Mouse (Mus musculus) inflammation-experienced regulatory T-cells, adult 16 weeks (primary cell): ENCODE data around the gene Ccdc66. TPM values are rescaled to one million over a fixed set of nuclear protein-coding genes. Genes with fewer than 3 reads are reported as not detected.

Experiments
- polyA plus RNA-seq: library from polyadenylated mRNA; unstranded; fragments of 100-300 nt; shearing (Covaris generic); gene quantifications from one replicate; pipeline ENCODE4 v1.2.1, GENCODE M21; 2017

The Ccdc66 gene
- 18.3 TPM for polyA plus RNA-seq

GRCm38 (mm10) chr14:27507894-27508643 is at the start of gene Ccdc66:
Ccdc66 (minus strand) TSS chr14:27508460.

Other genes with a start within 250 kb of the Ccdc66 start
- gene Fam208a, start 79.6 kb downstream of the Ccdc66 start, polyA plus RNA-seq, result 20.4 TPM
- gene Erc2, start 114.0 kb upstream of the Ccdc66 start, polyA plus RNA-seq, result not detected